Mouse (Mus musculus) lung, embryonic 14.5 days (tissue): ENCODE measurements around the gene Dnaaf5. TPM values are rescaled to one million over a fixed set of nuclear protein-coding genes. Genes with fewer than 3 reads are reported as not detected.
A peak's percentile ranks its signal among the peaks of the same experiment; 100 is the strongest.

Source experiments
- ATAC-seq: fragments of 200-750 bp; cut with Nextera tagmentation; 2 replicates; pipeline ENCODE4 v1.8.0; 2017; ENCODE audit warnings: mild to moderate bottlenecking, moderate TSS enrichment, moderate library complexity; ENCODE audit not compliant: insufficient read depth
- DNase-seq: peaks from one replicate; pipeline ENCODE4 v3.0.0-alpha.2; 2015
- H3K27ac ChIP-seq: fragments of 300-500 bp; sonication (generic); 2 replicates; pipeline ENCODE4 v1.5.1; 2014; ENCODE audit warnings: low read depth, mild to moderate bottlenecking, moderate library complexity
- H3K27me3 ChIP-seq: fragments of 300-500 bp; sonication (generic); 2 replicates; pipeline ENCODE4 v1.6.1; 2014; ENCODE audit warnings: low read length, control low read depth; ENCODE audit not compliant: insufficient read depth
- H3K36me3 ChIP-seq: fragments of 300-500 bp; sonication (generic); 2 replicates; pipeline ENCODE4 v1.6.1; 2014; ENCODE audit warnings: control low read depth; ENCODE audit not compliant: insufficient read depth
- H3K4me1 ChIP-seq: fragments of 300-500 bp; sonication (generic); 2 replicates; pipeline ENCODE4 v1.6.1; 2014; ENCODE audit warnings: antibody characterized with exemption, control low read depth; ENCODE audit not compliant: insufficient read depth
- H3K4me2 ChIP-seq: fragments of 300-500 bp; sonication (generic); 2 replicates; pipeline ENCODE4 v1.6.1; 2014; ENCODE audit warnings: mild to moderate bottlenecking
- H3K4me3 ChIP-seq: fragments of 300-500 bp; sonication (generic); 2 replicates; pipeline ENCODE4 v1.5.1; 2014; ENCODE audit warnings: low read depth, low read length
- H3K9ac ChIP-seq: fragments of 300-500 bp; sonication (generic); 2 replicates; pipeline ENCODE4 v1.6.1; 2014
- H3K9me3 ChIP-seq: fragments of 300-500 bp; sonication (generic); 2 replicates; pipeline ENCODE4 v1.6.1; 2016; ENCODE audit warnings: low read depth, low read length, control low read depth
- CTCF ChIP-seq: IDR thresholded peaks from 2 replicates; pipeline ENCODE4 v1.5.1; 2016; ENCODE audit warnings: antibody characterized with exemption, low read depth
- WGBS: fragments of 180-500 bp; shearing (Covaris S2); extraction: QIAGEN DNeasy Blood & Tissue Kit; methylation state at CpG from one replicate; pipeline ENCODE4 v1.1.7; 2014; 5-methylcytosine and 5-hydroxymethylcytosine counted together
- polyA plus RNA-seq: library from polyadenylated mRNA; unstranded; fragments of >200 nt; fragmentation: Nextera tagmentation; extraction: Ambion mirVana; gene quantifications from 2 replicates; pipeline ENCODE4 v1.2.1, GENCODE M21; 2014

Gene Dnaaf5
- polyA plus RNA-seq, 1 experiment from 2014 or later: 8.6 TPM

DNA sequence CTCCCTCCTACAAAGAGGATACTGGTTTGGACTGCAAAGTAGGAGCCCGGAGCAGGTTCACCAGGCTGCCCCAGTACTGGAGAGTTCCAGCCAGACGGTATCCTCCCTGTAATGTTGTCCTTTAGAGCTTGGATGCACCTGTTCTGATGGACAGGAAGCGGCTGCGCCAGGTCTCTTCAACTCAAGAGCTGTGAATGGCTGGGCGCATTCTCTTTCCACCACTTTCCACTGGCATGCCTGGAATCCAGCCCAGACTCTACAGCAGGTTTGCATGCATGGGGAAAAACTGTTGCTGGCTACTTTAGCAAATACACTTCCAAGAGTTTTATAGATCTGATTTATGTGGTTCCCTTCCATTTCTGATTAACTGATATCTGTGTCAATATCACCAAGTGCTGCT lies 8.7 kb upstream of the Dnaaf5 start:
- no peak for ATAC-seq
- Histone ChIP-seq H3K27ac (peak overlapping the region; percentile 36; the same call in 1 of the 2 replicates), H3K4me2 (no peak overlapping the region)

DNA sequence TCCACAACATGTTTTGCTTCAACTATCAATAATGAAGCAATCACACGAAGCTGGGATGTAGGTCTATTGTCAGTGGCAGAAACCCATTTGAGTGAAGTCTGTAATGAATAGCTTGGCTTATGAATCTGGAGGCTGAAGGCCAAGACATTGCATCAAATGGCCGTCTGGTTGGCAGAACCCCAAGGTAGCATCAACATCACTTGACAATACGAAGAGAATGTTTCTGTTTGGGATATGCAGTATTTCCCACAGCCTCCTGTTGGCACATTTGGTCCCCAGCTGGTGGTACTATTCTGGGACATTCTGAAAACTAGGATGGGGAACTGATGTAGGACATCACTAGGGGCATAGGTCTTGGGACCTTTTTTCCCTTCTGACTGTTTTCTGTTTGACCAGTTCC lies 6.1 kb upstream of the Dnaaf5 start:
- 64% methylated on average over 3 of the region's 3 CpGs for WGBS
- H3K9me3 ChIP-seq: no peaks in the 10 kb centered on the region
- no peak overlapping the region for H3K9ac ChIP-seq
- no peaks in the 10 kb centered on the region for H3K27me3 ChIP-seq
- ATAC-seq: no peak
- H3K4me2 ChIP-seq: no peak overlapping the region
- no peaks in the 10 kb centered on the region for H3K36me3 ChIP-seq
- H3K4me1 ChIP-seq: peaks cover 4% of the 10 kb centered on the region; the same call in 1 of the 2 replicates
- TF ChIP-seq CTCF: no peak
- peak; percentile 37 for DNase-seq
- H3K27ac ChIP-seq: no peak overlapping the region
- H3K4me3 ChIP-seq: no peak overlapping the region

More for the DNA sequence above, 8.7 kb upstream of the Dnaaf5 start:
- 43% methylated on average over 5 of the region's 5 CpGs for WGBS
- H3K27me3 ChIP-seq: no peaks in the 10 kb centered on the region
- TF ChIP-seq CTCF: no peak
- H3K36me3 ChIP-seq: no peaks in the 10 kb centered on the region
- no peaks in the 10 kb centered on the region for H3K9me3 ChIP-seq
- H3K4me1 ChIP-seq: peaks cover 8% of the 10 kb centered on the region; the same call in 1 of the 2 replicates
- H3K9ac ChIP-seq: no peak overlapping the region
- peak; percentile 65 for DNase-seq
- H3K4me3 ChIP-seq: no peak overlapping the region

- Histone ChIP-seq H3K4me1 (peaks cover 6% of the 10 kb centered on the region; the same call in 1 of the 2 replicates), H3K36me3 (no peaks in the 10 kb centered on the region), H3K9ac (no peak overlapping the region), H3K4me2 (no peak overlapping the region), H3K27ac (no peak overlapping the region), H3K27me3 (no peaks in the 10 kb centered on the region), H3K9me3 (no peaks in the 10 kb centered on the region), H3K4me3 (no peak overlapping the region)
- no peak for ATAC-seq
- DNase-seq: no peak
- no peak for TF ChIP-seq CTCF
- 90% methylated on average over 4 of the region's 4 CpGs for whole genome bisulfite sequencing
These were observed 4.3 kb upstream of the Dnaaf5 start for GRCm38 (mm10) chr5:139145726-139146125.

DNA sequence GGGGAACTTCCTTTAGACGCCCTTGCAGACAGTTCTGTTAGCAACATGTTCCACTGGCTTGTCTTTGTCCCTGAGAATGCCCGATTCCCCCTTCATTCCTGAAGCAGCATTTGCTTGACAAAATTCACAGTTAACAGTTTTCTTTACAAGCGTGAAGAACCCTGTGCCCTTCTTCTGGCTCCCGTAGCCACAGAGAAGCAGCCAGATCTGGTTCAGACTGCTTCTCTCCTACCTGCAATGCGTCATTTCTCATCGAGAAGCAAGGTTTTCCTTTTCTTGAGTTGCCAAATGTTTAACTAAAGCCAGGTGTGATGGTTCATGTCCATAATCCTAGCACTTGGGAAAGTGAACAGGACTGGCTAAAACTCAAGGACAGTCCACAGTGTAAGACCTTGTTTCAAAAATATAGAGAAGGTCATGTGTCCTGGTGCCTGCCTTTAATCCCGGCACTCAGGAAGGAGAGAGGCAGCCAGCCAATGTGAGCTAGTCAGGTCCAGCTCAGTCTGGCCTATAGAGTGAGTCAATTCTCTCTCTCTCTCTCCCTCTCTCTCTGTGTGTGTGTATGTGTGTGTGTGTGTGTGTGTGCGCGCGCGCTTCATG lies 3.4 kb upstream of the Dnaaf5 start:
- Histone ChIP-seq H3K36me3 (no peaks in the 10 kb centered on the region), H3K27ac (no peak overlapping the region), H3K27me3 (no peaks in the 10 kb centered on the region), H3K9me3 (no peaks in the 10 kb centered on the region), H3K4me1 (0 out of 2 replicates have a peak, but pooled peaks cover 3% of the 10 kb centered on the region), H3K9ac (no peak overlapping the region), H3K4me2 (no peak overlapping the region), H3K4me3 (no peak overlapping the region)
- WGBS: 83% methylated on average over 11 of the region's 11 CpGs
- DNase-seq (no peak), ATAC-seq (no peak)
- no peak for TF ChIP-seq CTCF

- H3K4me3 ChIP-seq: no peak overlapping the region
- 87% methylated on average over 14 of the region's 14 CpGs for WGBS
- no peaks in the 10 kb centered on the region for H3K27me3 ChIP-seq
- 0 out of 2 replicates have a peak, but pooled peaks cover 3% of the 10 kb centered on the region for H3K4me1 ChIP-seq
- ATAC-seq (no peak), DNase-seq (no peak)
- peaks cover 4% of the 10 kb centered on the region for H3K36me3 ChIP-seq
- H3K9ac ChIP-seq: no peak overlapping the region
- no peak overlapping the region for H3K4me2 ChIP-seq
- no peaks in the 10 kb centered on the region for H3K9me3 ChIP-seq
- no peak overlapping the region for H3K27ac ChIP-seq
- TF ChIP-seq CTCF: no peak
These were observed 2.6 kb upstream of the Dnaaf5 start for GRCm38 (mm10) chr5:139147178-139148078.

GRCm38 (mm10) chr5:139149006-139149672 lies 884 bp upstream of the Dnaaf5 start:
- Histone ChIP-seq H3K4me2 (peak overlapping the region; percentile 90), H3K4me3 (peak overlapping the region; percentile 92), H3K27ac (0 out of 2 replicates have a peak overlapping the region, but pooled peaks have one; percentile 15), H3K27me3 (no peaks in the 10 kb centered on the region), H3K9me3 (no peaks in the 10 kb centered on the region), H3K4me1 (0 out of 2 replicates have a peak, but pooled peaks cover 3% of the 10 kb centered on the region), H3K36me3 (peaks cover 21% of the 10 kb centered on the region), H3K9ac (peak overlapping the region; percentile 23; the same call in 1 of the 2 replicates)
- TF ChIP-seq CTCF: no peak
- WGBS: 19% methylated on average over 11 of the region's 11 CpGs
- ATAC-seq (peak; percentile 72), DNase-seq (no peak)
